Mouse (Mus musculus): Measurements from ENCODE around the gene Slc22a3.

- TF ChIP-seq CTCF (IDR thresholded peaks at IDR 0.05; ENCODE audit: borderline replicate concordance, insufficient read depth, low read length) = no peak
- no peak for TF ChIP-seq POLR2A (IDR thresholded peaks at IDR 0.05; ENCODE audit: low read depth, low read length)
Measured at GRCm38 (mm10) chr17:12485657-12486056, 21.8 kb downstream of the Slc22a3 start.
